Mouse (Mus musculus): Measurements from ENCODE around the gene Eml1. TPM values are rescaled to one million over a fixed set of nuclear protein-coding genes. Genes with fewer than 3 reads are reported as not detected.

Eml1 gene
- total RNA-seq, 1 experiment: 4.2 TPM

- H3K4me1 ChIP-seq (ENCODE audit: control insufficient read depth in 2 of 2, insufficient read depth in 2 of 2, low read length in 2 of 2, poor library complexity in 1 of 2): peaks cover 0 to 4% of the 10 kb centered on the region in 2 experiments; a peak in 1 of 4 replicates
Measured at GRCm38 (mm10) chr12:108430964-108431363, 60.2 kb downstream of the Eml1 start.

DNA sequence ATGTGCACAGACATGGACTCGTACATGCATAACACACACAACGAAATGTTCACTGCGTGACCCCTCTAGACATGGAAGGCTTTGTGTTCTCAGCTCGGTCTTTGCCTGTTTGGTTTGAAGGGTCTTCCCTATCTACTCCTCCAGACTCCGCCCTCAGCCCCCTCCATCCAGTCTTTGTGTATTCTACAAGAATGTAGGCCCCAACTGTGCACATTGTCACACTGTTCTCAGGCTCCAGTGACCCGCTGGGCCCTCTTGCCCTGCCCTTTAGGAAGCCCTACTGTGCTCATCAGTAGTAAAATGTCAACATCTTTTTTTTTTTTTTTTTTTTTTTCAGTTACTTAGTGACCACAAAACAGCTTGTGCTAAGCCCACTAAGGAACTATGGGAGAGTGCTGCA, 61.0 kb downstream of the Eml1 start:
- Histone ChIP-seq H3K4me3 (ENCODE audit: insufficient read depth in 1 of 2, low read depth in 1 of 2, low read length in 2 of 2, poor library complexity in 1 of 2, severe bottlenecking in 1 of 2) (no peak overlapping the region), H3K9me3 (ENCODE audit: control insufficient read depth, insufficient read depth, low read depth, low read length) (no peaks in the 10 kb centered on the region), H3K9ac (ENCODE audit: insufficient read depth, low read depth, low read length, poor library complexity, severe bottlenecking) (no peak overlapping the region), H3K27ac (ENCODE audit: insufficient read depth, low read depth, low read length, poor library complexity, severe bottlenecking) (no peak overlapping the region), H3K4me1 (ENCODE audit: control insufficient read depth in 2 of 2, insufficient read depth in 2 of 2, low read length in 2 of 2, poor library complexity in 1 of 2) (peaks cover 0 to 7% of the 10 kb centered on the region in 2 experiments; a peak in 1 of 4 replicates), H3K36me3 (ENCODE audit: control insufficient read depth, insufficient read depth, low read length, poor library complexity, severe bottlenecking) (no peaks in the 10 kb centered on the region)
- DNase-seq (ENCODE audit: low read depth, low spot score): no peak
- in situ Hi-C loops (cut with MboI; ENCODE audit: low sequenced_read_pairs in 2 of 2, unreplicated experiment in 2 of 2): no loop called here
- TF ChIP-seq ZNF384 (IDR thresholded peaks at IDR 0.05; ENCODE audit: low read depth, low read length): peak; percentile 83
- no peak for TF ChIP-seq ZC3H11A (IDR thresholded peaks at IDR 0.05; ENCODE audit: borderline replicate concordance, low read depth, low read length)
- no peak for TF ChIP-seq MAFK (IDR thresholded peaks at IDR 0.05; ENCODE audit: insufficient read depth, low read depth, low read length)

More at GRCm38 (mm10) chr12:108430964-108431363, 60.2 kb downstream of the Eml1 start:
- Histone ChIP-seq H3K9ac (ENCODE audit: insufficient read depth, low read depth, low read length, poor library complexity, severe bottlenecking) (no peak overlapping the region), H3K9me3 (ENCODE audit: control insufficient read depth, insufficient read depth, low read depth, low read length) (no peaks in the 10 kb centered on the region), H3K27ac (ENCODE audit: insufficient read depth, low read depth, low read length, poor library complexity, severe bottlenecking) (no peak overlapping the region), H3K36me3 (ENCODE audit: control insufficient read depth, insufficient read depth, low read length, poor library complexity, severe bottlenecking) (no peaks in the 10 kb centered on the region), H3K4me3 (ENCODE audit: insufficient read depth in 1 of 2, low read depth in 1 of 2, low read length in 2 of 2, poor library complexity in 1 of 2, severe bottlenecking in 1 of 2) (no peak overlapping the region)
- DNase-seq (ENCODE audit: low read depth, low spot score): no peak
- in situ Hi-C loops (cut with MboI; ENCODE audit: low sequenced_read_pairs in 2 of 2, unreplicated experiment in 2 of 2): no loop called here
- TF ChIP-seq HCFC1 (IDR thresholded peaks at IDR 0.05; ENCODE audit: borderline replicate concordance, insufficient read depth, low read length) (no peak), ZC3H11A (IDR thresholded peaks at IDR 0.05; ENCODE audit: borderline replicate concordance, low read depth, low read length) (no peak), ZNF384 (IDR thresholded peaks at IDR 0.05; ENCODE audit: low read depth, low read length) (no peak), CHD2 (IDR thresholded peaks at IDR 0.05; ENCODE audit: low read depth, low read length) (no peak)

DNA sequence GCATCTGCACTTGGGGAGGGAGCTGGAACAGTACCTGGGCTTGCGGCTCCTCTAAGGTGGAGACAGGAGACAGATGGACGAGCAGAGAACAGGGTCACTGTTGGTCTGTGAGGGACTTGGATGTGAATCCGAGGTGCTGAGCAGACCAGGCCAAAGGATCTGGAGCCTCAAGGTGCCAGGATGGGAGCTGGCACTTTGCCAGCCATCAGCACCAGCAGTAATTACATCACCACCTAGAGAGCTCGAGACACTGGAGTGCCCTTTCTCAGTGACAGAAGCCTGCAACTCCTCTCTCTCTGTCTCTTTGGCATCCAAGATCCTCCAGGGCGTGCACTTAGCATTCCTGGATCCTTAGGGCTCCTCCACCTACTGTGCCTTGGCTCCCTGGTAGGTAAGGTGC, 61.8 kb downstream of the Eml1 start:
- no peak overlapping the region for H3K9ac ChIP-seq (ENCODE audit: insufficient read depth, low read depth, low read length, poor library complexity, severe bottlenecking)
- H3K4me1 ChIP-seq (ENCODE audit: control insufficient read depth in 2 of 2, insufficient read depth in 2 of 2, low read length in 2 of 2, poor library complexity in 1 of 2): peaks cover 0 to 7% of the 10 kb centered on the region in 2 experiments; a peak in 1 of 4 replicates
- no peak overlapping the region for H3K4me3 ChIP-seq (ENCODE audit: insufficient read depth in 1 of 2, low read depth in 1 of 2, low read length in 2 of 2, poor library complexity in 1 of 2, severe bottlenecking in 1 of 2)
- no peak overlapping the region for H3K27ac ChIP-seq (ENCODE audit: insufficient read depth, low read depth, low read length, poor library complexity, severe bottlenecking)
- H3K36me3 ChIP-seq (ENCODE audit: control insufficient read depth, insufficient read depth, low read length, poor library complexity, severe bottlenecking): no peaks in the 10 kb centered on the region
- no peak for DNase-seq (ENCODE audit: low read depth, low spot score)
- no peaks in the 10 kb centered on the region for H3K9me3 ChIP-seq (ENCODE audit: control insufficient read depth, insufficient read depth, low read depth, low read length)
- TF ChIP-seq MAFK (IDR thresholded peaks at IDR 0.05; ENCODE audit: insufficient read depth, low read depth, low read length): no peak
- in situ Hi-C loops (cut with MboI; ENCODE audit: low sequenced_read_pairs in 2 of 2, unreplicated experiment in 2 of 2): no loop called here

DNA sequence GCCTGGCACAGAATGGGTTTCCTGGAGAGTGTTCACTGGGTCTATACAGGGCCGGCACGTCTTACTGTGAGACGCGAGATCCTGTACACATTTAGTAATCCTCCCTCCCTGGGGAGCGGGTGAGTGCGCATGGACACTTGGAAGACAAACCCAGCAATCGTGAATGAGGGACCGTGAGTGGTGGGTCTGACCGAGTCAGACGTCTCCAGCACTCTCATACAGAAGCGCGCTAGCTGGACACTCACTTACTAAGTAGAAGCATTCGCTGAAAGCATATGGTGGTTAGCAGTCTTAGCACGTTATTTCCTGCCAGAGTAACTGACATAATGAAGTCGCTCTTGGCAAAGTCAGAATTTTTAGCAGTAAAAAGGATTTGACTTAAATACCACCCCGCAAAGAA, 62.3 kb downstream of the Eml1 start:
- Histone ChIP-seq H3K4me1 (ENCODE audit: control insufficient read depth in 2 of 2, insufficient read depth in 2 of 2, low read length in 2 of 2, poor library complexity in 1 of 2) (peaks cover 0 to 7% of the 10 kb centered on the region in 2 experiments; a peak in 1 of 4 replicates), H3K27ac (ENCODE audit: insufficient read depth, low read depth, low read length, poor library complexity, severe bottlenecking) (no peak overlapping the region), H3K9me3 (ENCODE audit: control insufficient read depth, insufficient read depth, low read depth, low read length) (no peaks in the 10 kb centered on the region), H3K36me3 (ENCODE audit: control insufficient read depth, insufficient read depth, low read length, poor library complexity, severe bottlenecking) (no peaks in the 10 kb centered on the region), H3K9ac (ENCODE audit: insufficient read depth, low read depth, low read length, poor library complexity, severe bottlenecking) (no peak overlapping the region), H3K4me3 (ENCODE audit: insufficient read depth in 1 of 2, low read depth in 1 of 2, low read length in 2 of 2, poor library complexity in 1 of 2, severe bottlenecking in 1 of 2) (no peak overlapping the region)
- in situ Hi-C loops (cut with MboI; ENCODE audit: low sequenced_read_pairs in 2 of 2, unreplicated experiment in 2 of 2): no loop called here
- TF ChIP-seq HCFC1 (IDR thresholded peaks at IDR 0.05; ENCODE audit: borderline replicate concordance, insufficient read depth, low read length): no peak
- no peak for TF ChIP-seq CHD2 (IDR thresholded peaks at IDR 0.05; ENCODE audit: low read depth, low read length)
- no peak for TF ChIP-seq ZNF384 (IDR thresholded peaks at IDR 0.05; ENCODE audit: low read depth, low read length)
- no peak for TF ChIP-seq MAFK (IDR thresholded peaks at IDR 0.05; ENCODE audit: insufficient read depth, low read depth, low read length)
- TF ChIP-seq ZC3H11A (IDR thresholded peaks at IDR 0.05; ENCODE audit: borderline replicate concordance, low read depth, low read length): no peak
- DNase-seq (ENCODE audit: low read depth, low spot score): no peak

DNA sequence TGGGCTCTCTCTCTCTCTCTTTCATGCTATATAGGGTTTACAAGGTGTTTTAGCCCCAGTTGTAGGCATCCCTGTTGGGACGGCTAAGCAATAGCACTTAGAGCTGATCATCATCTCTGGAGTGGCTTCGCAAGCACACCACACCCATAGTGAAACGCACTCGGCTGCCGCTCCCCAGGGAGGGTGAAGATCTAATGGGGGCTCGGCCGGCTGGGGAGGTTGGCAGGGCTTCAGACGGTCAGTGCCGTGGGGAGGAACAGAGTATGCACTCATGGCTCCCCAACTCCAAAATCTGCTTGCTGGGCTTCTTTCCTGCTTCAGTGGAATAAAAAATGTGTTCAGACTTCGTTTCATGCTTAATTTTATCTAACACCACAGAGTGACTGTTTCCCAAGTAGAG, 62.7 kb downstream of the Eml1 start:
- Histone ChIP-seq H3K27ac (ENCODE audit: insufficient read depth, low read depth, low read length, poor library complexity, severe bottlenecking) (no peak overlapping the region), H3K9me3 (ENCODE audit: control insufficient read depth, insufficient read depth, low read depth, low read length) (no peaks in the 10 kb centered on the region), H3K9ac (ENCODE audit: insufficient read depth, low read depth, low read length, poor library complexity, severe bottlenecking) (no peak overlapping the region), H3K4me3 (ENCODE audit: insufficient read depth in 1 of 2, low read depth in 1 of 2, low read length in 2 of 2, poor library complexity in 1 of 2, severe bottlenecking in 1 of 2) (no peak overlapping the region), H3K36me3 (ENCODE audit: control insufficient read depth, insufficient read depth, low read length, poor library complexity, severe bottlenecking) (no peaks in the 10 kb centered on the region), H3K4me1 (ENCODE audit: control insufficient read depth in 2 of 2, insufficient read depth in 2 of 2, low read length in 2 of 2, poor library complexity in 1 of 2) (peaks cover 0 to 7% of the 10 kb centered on the region in 2 experiments; a peak in 1 of 4 replicates)
- no peak for DNase-seq (ENCODE audit: low read depth, low spot score)
- in situ Hi-C loops (cut with MboI; ENCODE audit: low sequenced_read_pairs in 2 of 2, unreplicated experiment in 2 of 2): no loop called here
- TF ChIP-seq HCFC1 (IDR thresholded peaks at IDR 0.05; ENCODE audit: borderline replicate concordance, insufficient read depth, low read length): no peak
- TF ChIP-seq CHD2 (IDR thresholded peaks at IDR 0.05; ENCODE audit: low read depth, low read length): no peak
- no peak for TF ChIP-seq ZC3H11A (IDR thresholded peaks at IDR 0.05; ENCODE audit: borderline replicate concordance, low read depth, low read length)
- no peak for TF ChIP-seq ZNF384 (IDR thresholded peaks at IDR 0.05; ENCODE audit: low read depth, low read length)
- TF ChIP-seq MAFK (IDR thresholded peaks at IDR 0.05; ENCODE audit: insufficient read depth, low read depth, low read length): no peak
